Mouse (Mus musculus) stomach, postnatal 0 days (tissue): ENCODE data around the gene Trank1. TPM values are rescaled to one million over a fixed set of nuclear protein-coding genes. Genes with fewer than 3 reads are reported as not detected.

Source experiments
- ATAC-seq: fragments of 200-750 bp; cut with Nextera tagmentation; 2 replicates; pipeline ENCODE4 v1.8.0; 2017; ENCODE audit not compliant: low FRiP score, low TSS enrichment
- DNase-seq: peaks from one replicate; pipeline ENCODE4 v3.0.0-alpha.2; 2016; ENCODE audit warnings: low spot score
- H3K27ac ChIP-seq: fragments of 300-500 bp; sonication (generic); replicated peaks from 2 replicates; pipeline ENCODE4 v1.5.1; 2014; ENCODE audit warnings: mild to moderate bottlenecking, control low read depth
- H3K27me3 ChIP-seq: fragments of 300-500 bp; sonication (generic); 2 replicates; pipeline ENCODE4 v1.6.1; 2014; ENCODE audit warnings: low read length; ENCODE audit not compliant: control insufficient read depth, insufficient read depth
- H3K36me3 ChIP-seq: fragments of 300-500 bp; sonication (generic); 2 replicates; pipeline ENCODE4 v1.6.1; 2014; ENCODE audit warnings: low read length, mixed read lengths; ENCODE audit not compliant: control insufficient read depth, insufficient read depth
- H3K4me1 ChIP-seq: fragments of 300-500 bp; sonication (generic); replicated peaks from 2 replicates; pipeline ENCODE4 v1.6.1; 2014; ENCODE audit warnings: antibody characterized with exemption; ENCODE audit not compliant: control insufficient read depth, insufficient read depth
- H3K4me2 ChIP-seq: fragments of 300-500 bp; sonication (generic); replicated peaks from 2 replicates; pipeline ENCODE4 v1.6.1; 2014; ENCODE audit warnings: low read depth, mild to moderate bottlenecking, control low read depth, moderate library complexity
- H3K4me3 ChIP-seq: fragments of 300-500 bp; sonication (generic); 2 replicates; pipeline ENCODE4 v1.5.1; 2014; ENCODE audit warnings: low read depth, low read length, control low read depth
- H3K9ac ChIP-seq: fragments of 300-500 bp; sonication (generic); 2 replicates; pipeline ENCODE4 v1.6.1; 2014; ENCODE audit warnings: mild to moderate bottlenecking, low read length, control low read depth, mixed read lengths
- H3K9me3 ChIP-seq: fragments of 300-500 bp; sonication (generic); 2 replicates; pipeline ENCODE4 v1.6.1; 2016; ENCODE audit warnings: low read length; ENCODE audit not compliant: control insufficient read depth
- CTCF ChIP-seq: IDR thresholded peaks from 2 replicates; pipeline ENCODE4 v1.5.1; 2016; ENCODE audit warnings: antibody characterized with exemption, low read depth, mild to moderate bottlenecking, moderate library complexity
- EP300 ChIP-seq: optimal IDR thresholded peaks from 2 replicates; pipeline ENCODE3; 2016; ENCODE audit warnings: antibody characterized with exemption
- WGBS: fragments of 180-500 bp; shearing (Covaris S2); extraction: QIAGEN DNeasy Blood & Tissue Kit; methylation state at CpG from one replicate; pipeline ENCODE4 v1.1.7; 2014; 5-methylcytosine and 5-hydroxymethylcytosine counted together
- polyA plus RNA-seq: library from polyadenylated mRNA; unstranded; fragments of >200 nt; fragmentation: Nextera tagmentation; extraction: Ambion mirVana; gene quantifications from 2 replicates; pipeline ENCODE4 v1.2.1, GENCODE M21; 2015

Gene Trank1
- polyA plus RNA-seq, 1 experiment from 2014 or later, result 0.16 TPM

DNA sequence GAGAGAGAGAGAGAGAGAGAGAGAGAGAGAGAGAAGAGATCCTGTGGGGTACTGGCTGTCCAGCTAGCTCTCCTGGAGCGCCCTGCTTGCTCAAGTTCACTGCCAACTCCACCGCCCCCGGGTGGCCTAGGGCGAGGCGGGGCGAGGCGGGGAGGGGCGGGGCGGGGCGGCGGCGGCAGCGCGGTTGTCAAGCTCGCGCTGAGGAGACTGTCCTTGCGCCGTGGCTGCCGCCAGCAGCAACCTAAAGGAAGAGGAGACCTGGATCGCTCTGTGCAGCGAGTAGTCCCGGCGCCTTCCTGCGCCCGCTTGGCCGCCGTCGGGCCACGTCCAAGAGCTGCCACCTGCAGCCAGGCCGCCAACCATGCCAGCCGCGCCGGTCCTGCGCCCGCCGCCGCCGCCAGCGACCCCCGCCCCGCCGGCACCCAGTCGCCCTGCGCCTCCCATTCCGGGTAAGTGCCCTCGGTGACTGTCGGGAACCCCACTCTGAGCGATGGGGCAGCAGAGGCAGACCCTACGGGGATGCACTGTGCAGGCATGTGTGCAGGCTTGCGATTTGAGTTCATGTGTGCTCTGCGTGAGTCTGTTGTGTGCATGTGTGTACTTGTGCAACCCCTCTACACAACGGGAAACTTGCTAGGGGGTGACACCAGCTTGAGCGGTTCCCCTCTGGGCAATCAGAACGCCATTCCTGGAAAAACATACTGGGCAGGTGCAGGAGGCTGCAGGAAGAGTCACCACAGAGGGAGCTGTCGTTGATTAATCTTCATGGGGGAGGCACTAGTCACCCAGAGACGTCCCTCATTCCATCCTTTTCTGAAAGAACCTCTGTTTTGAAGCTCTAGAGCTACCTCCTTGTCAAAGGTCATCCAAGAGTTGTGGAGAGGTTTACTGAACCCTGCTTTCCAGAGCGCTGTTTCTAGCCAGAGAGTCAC lies 127.6 kb downstream of the Trank1 start, which contains the start of gene Dclk3:
Gene Dclk3, plus strand, starts transcription at position 178 of the 932 bp plus-strand sequence.
- peak; percentile 73 for DNase-seq
- H3K27ac ChIP-seq, result no peak within 1 kb of the TSS
- 6% methylated on average over 39 of the region's 57 CpGs for WGBS
- no peaks in the 10 kb centered on the region for H3K9me3 ChIP-seq
- ATAC-seq, result peak; percentile 47; the same call in 1 of the 2 replicates
- H3K27me3 ChIP-seq, result no peaks in the 10 kb centered on the region
- H3K4me3 ChIP-seq, result peak within 1 kb of the TSS; percentile 43
- H3K4me2 ChIP-seq, result peak within 1 kb of the TSS; percentile 76
- no peaks in the 10 kb centered on the region for H3K4me1 ChIP-seq
- no peaks in the 10 kb centered on the region for H3K36me3 ChIP-seq
- no peak within 1 kb of the TSS for H3K9ac ChIP-seq
- TF ChIP-seq EP300 (no peak), CTCF (0 out of 2 replicates have a peak, but pooled peaks have one; percentile 12)

- DNase-seq, result no peak
- Histone ChIP-seq H3K4me2 (no peak overlapping the region), H3K9ac (no peak overlapping the region), H3K27me3 (no peaks in the 10 kb centered on the region), H3K4me3 (no peak overlapping the region), H3K27ac (no peak overlapping the region), H3K36me3 (no peaks in the 10 kb centered on the region), H3K9me3 (no peaks in the 10 kb centered on the region), H3K4me1 (no peaks in the 10 kb centered on the region)
- no peak for ATAC-seq
- WGBS, result 57% methylated on average over 8 of the region's 8 CpGs
- no peak for TF ChIP-seq EP300
- TF ChIP-seq CTCF, result no peak
Measured at GRCm38 (mm10) chr9:111439836-111440201, 128.3 kb downstream of the Trank1 start.

GRCm38 (mm10) chr9:111440446-111440845 lies 128.9 kb downstream of the Trank1 start:
- Histone ChIP-seq H3K27me3 (no peaks in the 10 kb centered on the region), H3K9me3 (no peaks in the 10 kb centered on the region), H3K36me3 (no peaks in the 10 kb centered on the region), H3K4me1 (no peaks in the 10 kb centered on the region), H3K27ac (no peak overlapping the region), H3K9ac (no peak overlapping the region), H3K4me3 (no peak overlapping the region), H3K4me2 (no peak overlapping the region)
- WGBS, result 81% methylated on average over 6 of the region's 6 CpGs
- no peak for TF ChIP-seq CTCF
- TF ChIP-seq EP300, result no peak
- ATAC-seq (no peak), DNase-seq (no peak)

- Histone ChIP-seq H3K4me1 (no peaks in the 10 kb centered on the region), H3K27me3 (no peaks in the 10 kb centered on the region), H3K36me3 (no peaks in the 10 kb centered on the region), H3K9me3 (no peaks in the 10 kb centered on the region), H3K27ac (no peak overlapping the region), H3K9ac (no peak overlapping the region), H3K4me3 (no peak overlapping the region), H3K4me2 (no peak overlapping the region)
- 76% methylated on average over 2 of the region's 2 CpGs for WGBS
- DNase-seq (no peak), ATAC-seq (no peak)
- TF ChIP-seq CTCF, result no peak
- no peak for TF ChIP-seq EP300
Measured at GRCm38 (mm10) chr9:111441151-111441550, 129.6 kb downstream of the Trank1 start.

Other genes with a start within 250 kb of the Trank1 start
- 33.2 and 34.1 TPM in 2 replicates for gene Lrrfip2, start 194.1 kb upstream of the Trank1 start, polyA plus RNA-seq
- 16.1 and 17.9 TPM in 2 replicates for gene Mlh1, start 39.9 kb upstream of the Trank1 start, polyA plus RNA-seq
- gene Epm2aip1, start 39.8 kb upstream of the Trank1 start, polyA plus RNA-seq, result 7.7 and 8.0 TPM in 2 replicates
- 0.35 and 0.44 TPM in 2 replicates for gene Dclk3, start 127.3 kb downstream of the Trank1 start, polyA plus RNA-seq